In genomic region chr15:98181132-98181711, GRCm38 (mm10) we compare ENCODE assay signal across 8 mouse cellular contexts. TPM values are rescaled to one million over a fixed set of nuclear protein-coding genes. Genes with fewer than 3 reads are reported as not detected.
DNase-seq lines count a peak whose midpoint lies in the region; ATAC-seq and TF ChIP-seq lines count a peak whose summit lies in the region.

No protein-coding gene starts in this region.

- no peaks in the 10 kb centered on the region for H3K79me2 ChIP-seq in MEL (ENCODE audit: control insufficient read depth, insufficient read depth, low read length, poor library complexity)

- TF ChIP-seq EP300 in MEL (IDR thresholded peaks at IDR 0.05; ENCODE audit: low read depth in 1 of 2, low read length in 2 of 2) = no peak

- H3K4me2 ChIP-seq in forebrain, postnatal 0 days (ENCODE audit: low read depth) = peak overlapping the region; percentile 63
- H3K4me2 ChIP-seq in lung, embryonic 16.5 days (ENCODE audit: low read depth, low read length) = peak overlapping the region; percentile 69

- peak; percentile 23 to 37; a peak in 1 of 4 replicates for TF ChIP-seq POLR2A in MEL (IDR thresholded peaks at IDR 0.05; ENCODE audit: control insufficient read depth in 1 of 2, insufficient read depth in 1 of 2, low read depth in 1 of 2, low read length in 2 of 2, poor library complexity in 1 of 2)
- TF ChIP-seq POLR2A in cerebellum, adult 2 months (IDR thresholded peaks at IDR 0.05; ENCODE audit: borderline replicate concordance, insufficient read depth, low read length) = peak; percentile 81; the same call in 1 of the 2 replicates

- peak; percentile 98 for DNase-seq in MEL (ENCODE audit: low read depth, low spot score)
- peak; percentile 98 to 99 for DNase-seq in cerebellum, adult 2 months
- peak; percentile 87 for DNase-seq in forebrain, postnatal 0 days
- peak; percentile 88 for DNase-seq in layer of hippocampus, adult 9-10 months (ENCODE audit: low spot score)
- peak; percentile 81 for DNase-seq in ovary, postnatal 10 days (ENCODE audit: low spot score)
- DNase-seq in thymus, postnatal 10 days (ENCODE audit: low spot score in 2 of 2) = peak; percentile 66 to 69

- peaks cover 0 to 5% of the 10 kb centered on the region in 2 experiments; a peak in 1 of 4 replicates for H3K36me3 ChIP-seq in MEL (ENCODE audit: control insufficient read depth in 1 of 2, insufficient read depth in 2 of 2, low read length in 2 of 2)
- no peaks in the 10 kb centered on the region for H3K36me3 ChIP-seq in forebrain, postnatal 0 days (ENCODE audit: insufficient read depth)
- H3K36me3 ChIP-seq in lung, embryonic 16.5 days (ENCODE audit: control insufficient read depth, insufficient read depth, low read length) = no peaks in the 10 kb centered on the region

- peak overlapping the region; percentile 16 for H3K9ac ChIP-seq in MEL (ENCODE audit: control insufficient read depth, low read depth, low read length, poor library complexity, severe bottlenecking)
- H3K9ac ChIP-seq in forebrain, postnatal 0 days = peak overlapping the region; percentile 53
- H3K9ac ChIP-seq in lung, embryonic 16.5 days (ENCODE audit: low read length) = peak overlapping the region; percentile 49

- peaks cover 17 to 20% of the 10 kb centered on the region in 2 experiments for H3K27me3 ChIP-seq in MEL (ENCODE audit: control insufficient read depth in 1 of 2, insufficient read depth in 2 of 2, low read length in 2 of 2)
- no peaks in the 10 kb centered on the region for H3K27me3 ChIP-seq in cerebellum, adult 2 months (ENCODE audit: control insufficient read depth, insufficient read depth, low read length)
- H3K27me3 ChIP-seq in forebrain, postnatal 0 days (ENCODE audit: insufficient read depth, low read length) = no peaks in the 10 kb centered on the region
- H3K27me3 ChIP-seq in lung, embryonic 16.5 days (ENCODE audit: control insufficient read depth, insufficient read depth, low read depth, low read length) = 0 out of 2 replicates have a peak, but pooled peaks cover 3% of the 10 kb centered on the region

- peak; percentile 70 for TF ChIP-seq RAD21 in MEL (IDR thresholded peaks at IDR 0.05; ENCODE audit: low read depth, low read length)

- WGBS in cerebellum, adult 2 months = under 1% methylated on average over 30 of the region's 30 CpGs
- whole genome bisulfite sequencing in forebrain, postnatal 0 days = under 1% methylated on average over 30 of the region's 30 CpGs
- WGBS in lung, embryonic 16.5 days = under 1% methylated on average over 30 of the region's 30 CpGs

- peak; percentile 97 for ATAC-seq in forebrain, postnatal 0 days
- peak; percentile 89 to 98 for ATAC-seq in hematopoietic stem cell, adult 5-6 weeks (replicated peaks in 1 of 2; ENCODE audit: insufficient read depth in 1 of 2, low FRiP score in 2 of 2, low TSS enrichment in 1 of 2, low read depth in 1 of 2, poor library complexity in 2 of 2, severe bottlenecking in 2 of 2)
- ATAC-seq in lung, embryonic 16.5 days (ENCODE audit: low read depth) = peak; percentile 99

- peak; percentile 71 to 97 (median 94) for TF ChIP-seq CTCF in MEL (IDR thresholded peaks at IDR 0.05 in 2 of 3, conservative IDR thresholded peaks at IDR 0.05 in 1 of 3; ENCODE audit: control insufficient read depth in 1 of 3, insufficient read depth in 1 of 3, low read depth in 2 of 3, low read length in 3 of 3, poor library complexity in 1 of 3, severe bottlenecking in 1 of 3)
- TF ChIP-seq CTCF in cerebellum, adult 2 months (IDR thresholded peaks at IDR 0.05; ENCODE audit: borderline replicate concordance, insufficient read depth, low read depth, low read length) = peak; percentile 88
- TF ChIP-seq CTCF in forebrain, postnatal 0 days (IDR thresholded peaks at IDR 0.05; ENCODE audit: low read depth) = peak; percentile 82

- no peaks in the 10 kb centered on the region for H3K9me3 ChIP-seq in MEL (replicated peaks; ENCODE audit: insufficient read depth, low read length)
- H3K9me3 ChIP-seq in forebrain, postnatal 0 days (ENCODE audit: low read length) = no peaks in the 10 kb centered on the region
- no peaks in the 10 kb centered on the region for H3K9me3 ChIP-seq in lung, embryonic 16.5 days (ENCODE audit: control insufficient read depth, low read length)

- H3K4me3 ChIP-seq in MEL (ENCODE audit: control insufficient read depth in 1 of 2, insufficient read depth in 1 of 2, low read depth in 2 of 2, low read length in 2 of 2) = peak overlapping the region; percentile 28 to 62
- H3K4me3 ChIP-seq in cerebellum, adult 2 months (replicated peaks; ENCODE audit: insufficient read depth, low read depth, low read length) = peak overlapping the region; percentile 78
- H3K4me3 ChIP-seq in forebrain, postnatal 0 days (ENCODE audit: low read depth, low read length) = peak overlapping the region; percentile 54
- peak overlapping the region; percentile 61 for H3K4me3 ChIP-seq in lung, embryonic 16.5 days (ENCODE audit: low read length)

- H3K27ac ChIP-seq in MEL (ENCODE audit: control insufficient read depth, low read depth, low read length) = no peak overlapping the region
- H3K27ac ChIP-seq in cerebellum, adult 2 months (ENCODE audit: insufficient read depth, low read length) = peak overlapping the region; percentile 90
- peak overlapping the region; percentile 47; the same call in 1 of the 2 replicates for H3K27ac ChIP-seq in forebrain, postnatal 0 days (ENCODE audit: low read depth, low read length)
- H3K27ac ChIP-seq in lung, embryonic 16.5 days (ENCODE audit: low read length) = peak overlapping the region; percentile 32; the same call in 1 of the 2 replicates

- H3K4me1 ChIP-seq in MEL (ENCODE audit: control insufficient read depth in 1 of 2, insufficient read depth in 2 of 2, low read length in 2 of 2) = peaks cover 0 to 8% of the 10 kb centered on the region in 2 experiments; a peak in 3 of 4 replicates
- no peaks in the 10 kb centered on the region; the same call in 1 of the 2 replicates for H3K4me1 ChIP-seq in cerebellum, adult 2 months (ENCODE audit: control insufficient read depth, insufficient read depth, low read length)
- no peaks in the 10 kb centered on the region for H3K4me1 ChIP-seq in forebrain, postnatal 0 days (ENCODE audit: insufficient read depth)
- 0 out of 2 replicates have a peak, but pooled peaks cover 6% of the 10 kb centered on the region for H3K4me1 ChIP-seq in lung, embryonic 16.5 days (replicated peaks; ENCODE audit: control insufficient read depth, insufficient read depth, low read length)

TF ChIP-seq in MEL, 35 proteins besides CTCF, POLR2A, EP300 and RAD21 (continues in another document):
- peak; percentile 98 for TF ChIP-seq SMC3 (IDR thresholded peaks at IDR 0.05; ENCODE audit: low read depth, low read length)
- TF ChIP-seq GABPA (IDR thresholded peaks at IDR 0.05; ENCODE audit: low read depth, low read length) = no peak
- no peak for TF ChIP-seq ZMIZ1 (IDR thresholded peaks at IDR 0.05; ENCODE audit: low read depth, low read length)
- TF ChIP-seq CHD2 (IDR thresholded peaks at IDR 0.05; ENCODE audit: low read length) = no peak

RNA-seq across cellular contexts. Expression of gene Olfr288, which starts 14.1 kb away (rescaled TPM):
- not detected in 2 replicates for total RNA-seq in MEL (2012; rRNA removed)
- polyA plus RNA-seq in MEL (2012; ENCODE audit: insufficient read depth in 1 of 2, insufficient read length in 2 of 2, low read depth in 1 of 2, low replicate concordance in 2 of 2, missing spikeins in 1 of 2) = not detected
- 0.38 and 0.44 TPM in 2 replicates for polyA plus RNA-seq in cerebellum, adult 2 months (2012; rRNA removed)
- total RNA-seq in forebrain, postnatal 0 days (2014; rRNA removed) = not detected in 2 replicates
- polyA plus RNA-seq in forebrain, postnatal 0 days (2015; fragmentation: Nextera tagmentation; extraction: Ambion mirVana) = 0.10 TPM in 1 of 2 replicates, not detected in the other
- not detected in 2 replicates for total RNA-seq in hematopoietic stem cell, adult 5-6 weeks (2017)
- not detected in 2 replicates for polyA plus RNA-seq in lung, embryonic 16.5 days (2015; fragmentation: Nextera tagmentation; extraction: Ambion mirVana)

RNA-seq across cellular contexts. Expression of gene Ccdc184, which starts 14.3 kb away (rescaled TPM):
- total RNA-seq in MEL (2012; rRNA removed) = not detected in 2 replicates
- under 1 TPM in 1 of 2 experiments, not detected in 1; 0.52 TPM for polyA plus RNA-seq in MEL (2012; ENCODE audit: insufficient read depth in 1 of 2, insufficient read length in 2 of 2, low read depth in 1 of 2, low replicate concordance in 2 of 2, missing spikeins in 1 of 2)
- 24.3 and 30.9 TPM in 2 replicates for polyA plus RNA-seq in cerebellum, adult 2 months (2012; rRNA removed)
- 50.7 and 66.0 TPM in 2 replicates for total RNA-seq in forebrain, postnatal 0 days (2014; rRNA removed)
- 56.3 and 68.9 TPM in 2 replicates for polyA plus RNA-seq in forebrain, postnatal 0 days (2015; fragmentation: Nextera tagmentation; extraction: Ambion mirVana)
- total RNA-seq in hematopoietic stem cell, adult 5-6 weeks (2017) = 0.10 TPM in 1 of 2 replicates, not detected in the other
- polyA plus RNA-seq in lung, embryonic 16.5 days (2015; fragmentation: Nextera tagmentation; extraction: Ambion mirVana) = 0.20 and 0.24 TPM in 2 replicates

RNA-seq across cellular contexts. Expression of gene Asb8, which starts 15.8 kb away (rescaled TPM):
- 28.7 and 33.1 TPM in 2 replicates for total RNA-seq in MEL (2012; rRNA removed)
- 10 to 100 TPM in 1 of 2 experiments, not detected in 1; 38.2 TPM for polyA plus RNA-seq in MEL (2012; ENCODE audit: insufficient read depth in 1 of 2, insufficient read length in 2 of 2, low read depth in 1 of 2, low replicate concordance in 2 of 2, missing spikeins in 1 of 2)
- polyA plus RNA-seq in cerebellum, adult 2 months (2012; rRNA removed) = 83.6 and 88.3 TPM in 2 replicates
- 46.3 and 56.9 TPM in 2 replicates for total RNA-seq in forebrain, postnatal 0 days (2014; rRNA removed)
- 36.5 and 46.8 TPM in 2 replicates for polyA plus RNA-seq in forebrain, postnatal 0 days (2015; fragmentation: Nextera tagmentation; extraction: Ambion mirVana)
- 17.2 and 20.4 TPM in 2 replicates for total RNA-seq in hematopoietic stem cell, adult 5-6 weeks (2017)
- 44.5 and 47.9 TPM in 2 replicates for polyA plus RNA-seq in lung, embryonic 16.5 days (2015; fragmentation: Nextera tagmentation; extraction: Ambion mirVana)

RNA-seq across cellular contexts. Expression of gene Gm44579, which starts 39.6 kb away (rescaled TPM):
- not detected in 2 replicates for total RNA-seq in MEL (2012; rRNA removed)
- polyA plus RNA-seq in MEL (2012; ENCODE audit: insufficient read depth in 1 of 2, insufficient read length in 2 of 2, low read depth in 1 of 2, low replicate concordance in 2 of 2, missing spikeins in 1 of 2) = not detected
- polyA plus RNA-seq in cerebellum, adult 2 months (2012; rRNA removed) = not detected in 2 replicates
- 0.08 and 0.29 TPM in 2 replicates for total RNA-seq in forebrain, postnatal 0 days (2014; rRNA removed)
- 0.15 TPM in 1 of 2 replicates, not detected in the other for polyA plus RNA-seq in forebrain, postnatal 0 days (2015; fragmentation: Nextera tagmentation; extraction: Ambion mirVana)
- not detected in 2 replicates for total RNA-seq in hematopoietic stem cell, adult 5-6 weeks (2017)
- not detected in 2 replicates for polyA plus RNA-seq in lung, embryonic 16.5 days (2015; fragmentation: Nextera tagmentation; extraction: Ambion mirVana)

RNA-seq across cellular contexts. Expression of gene Olfr287, which starts 39.6 kb away (rescaled TPM):
- total RNA-seq in MEL (2012; rRNA removed) = not detected in 2 replicates
- not detected for polyA plus RNA-seq in MEL (2012; ENCODE audit: insufficient read depth in 1 of 2, insufficient read length in 2 of 2, low read depth in 1 of 2, low replicate concordance in 2 of 2, missing spikeins in 1 of 2)
- 15.4 and 18.5 TPM in 2 replicates for polyA plus RNA-seq in cerebellum, adult 2 months (2012; rRNA removed)
- 0.15 and 0.24 TPM in 2 replicates for total RNA-seq in forebrain, postnatal 0 days (2014; rRNA removed)
- polyA plus RNA-seq in forebrain, postnatal 0 days (2015; fragmentation: Nextera tagmentation; extraction: Ambion mirVana) = 0.25 and 0.45 TPM in 2 replicates
- total RNA-seq in hematopoietic stem cell, adult 5-6 weeks (2017) = not detected in 2 replicates
- polyA plus RNA-seq in lung, embryonic 16.5 days (2015; fragmentation: Nextera tagmentation; extraction: Ambion mirVana) = not detected in 2 replicates

Comparison
In these comparisons a context has a peak if more than half of its experiments do, and no peak if none do; other contexts are left out.
1. RNA of gene Ccdc184, which starts 14.3 kb away (polyA plus RNA-seq): 56.3 to 68.9 TPM in forebrain, postnatal 0 days and 24.3 to 30.9 TPM in cerebellum, adult 2 months; 0.52 TPM in MEL and 0.20 to 0.24 TPM in lung, embryonic 16.5 days; every median in the first group is over 10 times any median in the second.
2. Peak in every context shown above with its lines, with median percentiles within 50 percentile points of each other: DNase-seq, H3K4me3 ChIP-seq, H3K9ac ChIP-seq, CTCF ChIP-seq and ATAC-seq.